Mouse (Mus musculus) thymus, adult 2 months (tissue): ENCODE data around the gene Tbl2. TPM values are rescaled to one million over a fixed set of nuclear protein-coding genes. Genes with fewer than 3 reads are reported as not detected.
A peak's percentile ranks its signal among the peaks of the same experiment; 100 is the strongest.

Experiments
- DNase-seq: peaks from one replicate; pipeline ENCODE4 v3.0.0; 2021
- H3K27ac ChIP-seq: fragments of 200-500 bp; 2 replicates; pipeline ENCODE4 v1.5.1; 2012; ENCODE audit warnings: low read length, control low read depth; ENCODE audit not compliant: control insufficient read depth, insufficient read depth
- H3K27me3 ChIP-seq: fragments of 200-500 bp; 2 replicates; pipeline ENCODE4 v1.6.1; 2012; ENCODE audit warnings: mild to moderate bottlenecking, low read length, moderate library complexity, mixed read lengths; ENCODE audit not compliant: control insufficient read depth, insufficient read depth
- H3K36me3 ChIP-seq: fragments of 200-500 bp; 2 replicates; pipeline ENCODE4 v1.6.1; 2012; ENCODE audit warnings: mild to moderate bottlenecking, low read length, moderate library complexity; ENCODE audit not compliant: control insufficient read depth, insufficient read depth
- H3K4me1 ChIP-seq: fragments of 200-500 bp; replicated peaks from 2 replicates; pipeline ENCODE4 v1.6.1; 2012; ENCODE audit warnings: low read length; ENCODE audit not compliant: control insufficient read depth, insufficient read depth
- H3K4me3 ChIP-seq: fragments of 200-500 bp; 2 replicates; pipeline ENCODE4 v1.5.1; 2012; ENCODE audit warnings: mild to moderate bottlenecking, low read length, control low read depth, moderate library complexity; ENCODE audit not compliant: control insufficient read depth, insufficient read depth
- CTCF ChIP-seq: fragments of 200-500 bp; IDR thresholded peaks from 2 replicates; pipeline ENCODE4 v1.5.1; 2012; ENCODE audit warnings: mild to moderate bottlenecking, control low read depth, low read length, moderate library complexity, borderline replicate concordance; ENCODE audit not compliant: control insufficient read depth, poor library complexity, insufficient read depth; ENCODE audit errors: extremely low read depth
- POLR2A ChIP-seq: fragments of 200-500 bp; IDR thresholded peaks from 2 replicates; pipeline ENCODE4 v1.6.1; 2012; ENCODE audit warnings: mild to moderate bottlenecking, low read length, control low read depth, moderate library complexity; ENCODE audit not compliant: control insufficient read depth, poor library complexity, insufficient read depth; ENCODE audit errors: extremely low read depth
- WGBS: fragments of 180-500 bp; shearing (Covaris S2); methylation state at CpG from one replicate; pipeline ENCODE4 v1.1.7; 2018; 5-methylcytosine and 5-hydroxymethylcytosine counted together
- polyA plus RNA-seq: library from polyadenylated mRNA; depleted of rRNA; stranded (reverse); fragments of >200 nt; gene quantifications from 2 replicates; pipeline ENCODE4 v1.2.3, GENCODE M21; 2012; rRNA removed

Gene Tbl2
- polyA plus RNA-seq = 18.5 and 18.7 TPM in 2 replicates

GRCm38 (mm10) chr5:135149053-135149819 is at the start of gene Tbl2:
Gene Tbl2, plus strand, starts transcription at chr5:135149657.
- peak within 1 kb of the TSS; percentile 88 for H3K4me3 ChIP-seq
- peak within 1 kb of the TSS; percentile 82 for H3K27ac ChIP-seq
- peak; percentile 99 for DNase-seq
- TF ChIP-seq POLR2A (peak; percentile 58; the same call in 1 of the 2 replicates), CTCF (peak; percentile 10; the same call in 1 of the 2 replicates)
- under 1% methylated on average over 63 of the region's 63 CpGs for WGBS
- no peaks in the 10 kb centered on the region for H3K27me3 ChIP-seq
- H3K36me3 ChIP-seq = peaks cover 3% of the 10 kb centered on the region
- H3K4me1 ChIP-seq = peaks cover 6% of the 10 kb centered on the region

- WGBS = 26% methylated on average over 1 of the region's 1 CpGs
- Histone ChIP-seq H3K27me3 (no peaks in the 10 kb centered on the region), H3K36me3 (no peaks in the 10 kb centered on the region), H3K4me1 (no peaks in the 10 kb centered on the region), H3K4me3 (no peak overlapping the region), H3K27ac (no peak overlapping the region)
- no peak for DNase-seq
- TF ChIP-seq CTCF (no peak), POLR2A (no peak)
Measured at GRCm38 (mm10) chr5:135100981-135101380, 48.5 kb upstream of the Tbl2 start.

- no peak for TF ChIP-seq CTCF
- TF ChIP-seq POLR2A = no peak
- Histone ChIP-seq H3K27ac (no peak overlapping the region), H3K36me3 (no peaks in the 10 kb centered on the region)
Measured at GRCm38 (mm10) chr5:135103999-135104660, 45.3 kb upstream of the Tbl2 start.

GRCm38 (mm10) chr5:135106758-135107256 is 42.6 kb upstream of the Tbl2 start:
- Histone ChIP-seq H3K4me3 (peak overlapping the region; percentile 18), H3K36me3 (no peaks in the 10 kb centered on the region), H3K4me1 (peaks cover 10% of the 10 kb centered on the region), H3K27me3 (peaks cover 9% of the 10 kb centered on the region; the same call in 1 of the 2 replicates), H3K27ac (no peak overlapping the region)
- peak; percentile 51 for DNase-seq
- WGBS = 2% methylated on average over 48 of the region's 48 CpGs
- no peak for TF ChIP-seq POLR2A
- TF ChIP-seq CTCF = no peak

More at GRCm38 (mm10) chr5:135103999-135104660, 45.3 kb upstream of the Tbl2 start:
- peaks cover 9% of the 10 kb centered on the region; the same call in 1 of the 2 replicates for H3K27me3 ChIP-seq
- peaks cover 10% of the 10 kb centered on the region for H3K4me1 ChIP-seq
- DNase-seq = no peak
- H3K4me3 ChIP-seq = no peak overlapping the region
- 60% methylated on average over 11 of the region's 11 CpGs for WGBS

- 14% methylated on average over 40 of the region's 40 CpGs for WGBS
- TF ChIP-seq POLR2A (no peak), CTCF (no peak)
- Histone ChIP-seq H3K27ac (no peak overlapping the region), H3K36me3 (no peaks in the 10 kb centered on the region), H3K4me3 (no peak overlapping the region), H3K27me3 (peaks cover 9% of the 10 kb centered on the region; the same call in 1 of the 2 replicates), H3K4me1 (peaks cover 10% of the 10 kb centered on the region)
- peak; percentile 38 for DNase-seq
Measured at GRCm38 (mm10) chr5:135107521-135108501, 41.6 kb upstream of the Tbl2 start.

- H3K27me3 ChIP-seq = peaks cover 9% of the 10 kb centered on the region; the same call in 1 of the 2 replicates
- DNase-seq = no peak
- WGBS = 74% methylated on average over 6 of the region's 6 CpGs
- peaks cover 10% of the 10 kb centered on the region for H3K4me1 ChIP-seq
- no peak overlapping the region for H3K4me3 ChIP-seq
- no peak for TF ChIP-seq CTCF
- no peak for TF ChIP-seq POLR2A
- no peaks in the 10 kb centered on the region for H3K36me3 ChIP-seq
- no peak overlapping the region for H3K27ac ChIP-seq
Measured at GRCm38 (mm10) chr5:135109017-135109416, 40.4 kb upstream of the Tbl2 start.
